Mouse (Mus musculus) mature B cell (primary cell): Measurements from ENCODE around the gene Aco2.

Source experiments
- in situ Hi-C: fragments of 300-500 bp; cut with MboI; formaldehyde crosslinking; loops from 2 replicates; pipeline ENCODE4 v1.14.3; 2019

The Aco2 gene

DNA sequence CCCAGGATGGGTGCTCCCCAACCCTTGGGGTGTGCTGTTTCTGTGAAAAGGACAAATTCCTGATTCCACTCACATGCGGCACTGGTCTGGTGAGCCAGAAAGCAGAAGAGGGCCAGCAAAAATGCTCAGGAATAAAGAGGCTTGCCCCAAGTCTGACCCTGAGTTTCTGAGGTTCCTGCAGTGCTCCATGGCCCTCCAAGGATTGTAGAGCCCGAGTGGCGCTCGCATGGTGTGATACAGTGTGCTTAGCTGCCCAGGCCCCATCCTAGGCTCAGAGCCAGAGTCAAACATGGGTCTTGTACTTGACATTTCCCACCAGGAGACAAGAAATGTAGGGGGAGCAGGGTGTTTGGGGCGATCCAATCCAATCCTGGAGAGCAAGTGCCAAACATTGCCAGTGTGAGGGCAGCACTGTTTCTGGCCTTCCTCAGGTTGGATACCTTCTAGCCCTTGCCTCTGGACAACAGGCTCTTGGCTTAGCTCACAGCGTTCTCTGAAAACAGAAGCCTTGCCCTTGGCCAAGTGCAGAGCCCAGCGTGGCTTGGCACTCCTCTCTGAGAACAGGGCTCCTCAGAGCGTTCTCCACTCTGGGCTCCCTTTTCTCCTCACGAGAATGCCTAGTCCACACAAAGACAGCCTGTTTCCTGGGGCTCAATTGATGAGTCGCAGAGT lies 48.6 kb downstream of the Aco2 start:
- in situ Hi-C loops = no loop called here

DNA sequence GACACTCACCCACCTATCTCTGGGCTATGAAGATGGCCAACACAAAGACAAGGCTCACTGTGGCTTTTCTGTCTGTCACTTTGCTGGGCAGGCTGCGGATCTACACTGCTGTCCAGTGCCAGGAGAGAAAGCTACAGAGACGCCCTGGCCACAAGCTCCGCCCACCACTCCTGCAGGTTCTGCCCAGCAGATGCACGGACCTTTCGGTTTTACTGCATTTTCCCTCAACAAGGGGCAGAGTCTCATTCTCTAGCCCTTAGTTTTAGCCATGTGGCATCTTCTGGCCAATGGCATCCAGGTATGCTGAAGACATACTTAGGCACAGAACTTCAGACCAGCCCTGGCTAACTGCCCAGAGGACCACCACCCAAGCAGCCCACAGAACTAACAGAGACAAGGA lies 49.1 kb downstream of the Aco2 start:
- in situ Hi-C loops = no loop called here

DNA sequence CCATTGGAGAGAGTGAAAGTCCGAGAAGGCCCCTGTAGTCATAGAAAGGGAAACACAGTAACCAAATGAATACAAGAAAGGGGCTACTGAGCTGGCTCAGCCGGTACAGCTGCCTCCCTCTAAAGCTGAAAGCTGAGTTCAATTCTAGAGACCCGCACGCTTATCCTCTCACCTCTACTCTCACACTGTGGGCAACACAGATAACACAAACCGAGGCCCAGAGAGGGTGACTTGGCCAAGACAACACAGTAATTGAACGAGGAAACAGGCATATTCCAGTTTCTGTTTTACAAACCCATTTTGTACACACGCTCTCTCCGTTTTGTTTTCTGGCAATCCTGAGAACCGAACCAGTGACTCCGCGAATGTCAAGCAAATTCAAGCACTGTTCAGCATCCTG lies 52.8 kb downstream of the Aco2 start:
- in situ Hi-C loops = no loop called here

DNA sequence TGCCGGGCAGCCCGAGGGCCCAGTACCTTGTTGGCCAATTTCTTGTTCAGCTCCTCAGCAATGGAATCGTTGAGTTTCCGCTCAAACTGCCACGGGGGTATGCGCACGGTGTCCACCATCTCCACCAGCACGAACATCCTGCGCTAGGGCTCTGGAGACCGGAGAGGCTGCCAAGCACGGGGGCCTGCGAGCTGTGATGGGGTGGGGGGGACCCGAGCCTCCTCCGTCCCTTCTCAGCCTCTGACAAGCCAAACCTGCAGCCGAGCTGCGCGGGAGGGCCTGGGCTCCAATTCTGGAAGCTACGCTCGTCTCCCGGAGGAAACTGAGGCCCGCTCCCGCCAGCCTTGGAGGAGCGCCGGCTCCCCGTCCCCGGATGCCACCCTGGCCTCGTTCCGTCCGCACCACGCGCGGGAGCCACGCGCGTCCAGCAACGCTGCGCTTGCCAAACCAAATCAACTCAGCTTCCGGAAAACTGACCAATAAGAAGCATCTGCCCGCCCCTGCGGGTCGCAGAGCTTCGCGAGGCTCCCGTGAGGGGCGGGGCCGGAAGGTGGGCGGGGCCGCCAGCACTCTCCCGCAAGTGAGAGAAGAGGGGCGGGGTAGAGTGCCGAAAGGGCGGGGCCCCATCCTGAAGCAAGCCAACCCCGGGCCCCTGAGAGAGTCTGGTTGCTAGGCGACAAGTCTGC lies 53.8 kb downstream of the Aco2 start, which contains the start of gene Polr3h:
Polr3h (minus strand) TSS at position 481 of the 686 bp plus-strand sequence.
- in situ Hi-C loops = no loop called here

DNA sequence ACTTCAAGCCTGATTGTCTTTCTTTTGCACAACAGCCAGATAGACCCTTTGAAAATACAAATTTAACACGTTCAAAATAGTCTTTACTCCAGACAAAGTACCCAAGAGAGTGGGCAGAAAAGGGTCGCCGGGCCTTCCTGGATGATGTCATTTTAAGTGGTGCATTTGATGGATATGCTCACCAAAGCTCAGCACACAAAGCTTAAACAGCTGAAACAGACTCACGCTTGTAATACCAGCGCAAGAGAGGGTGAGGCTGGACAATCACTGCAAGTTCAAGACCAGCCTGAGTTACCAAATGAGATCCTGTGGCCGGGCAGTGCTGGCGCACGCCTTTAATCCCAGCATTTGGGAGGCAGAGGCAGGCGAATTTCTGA lies 54.3 kb downstream of the Aco2 start:
- in situ Hi-C loops = no loop called here

DNA sequence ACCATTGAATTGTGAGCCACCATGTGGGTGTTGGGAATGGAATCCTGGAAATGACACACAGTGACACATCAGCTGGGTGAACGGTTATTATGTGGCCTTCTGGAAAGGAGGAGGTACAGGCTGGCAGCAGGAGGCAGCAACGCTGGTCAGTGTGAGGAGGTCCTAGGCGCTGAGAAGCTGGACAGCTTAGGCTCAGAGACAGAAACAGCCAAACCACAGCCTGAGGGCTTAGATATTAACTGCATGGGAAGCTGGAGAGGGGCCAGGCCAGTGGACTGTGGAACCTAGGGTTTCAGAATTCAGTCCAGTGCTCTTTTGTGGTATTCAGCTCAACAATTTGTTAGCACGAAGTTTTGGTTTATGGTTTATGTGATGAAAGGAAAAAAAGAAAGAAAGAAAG lies 55.6 kb downstream of the Aco2 start:
- in situ Hi-C loops = no loop called here

DNA sequence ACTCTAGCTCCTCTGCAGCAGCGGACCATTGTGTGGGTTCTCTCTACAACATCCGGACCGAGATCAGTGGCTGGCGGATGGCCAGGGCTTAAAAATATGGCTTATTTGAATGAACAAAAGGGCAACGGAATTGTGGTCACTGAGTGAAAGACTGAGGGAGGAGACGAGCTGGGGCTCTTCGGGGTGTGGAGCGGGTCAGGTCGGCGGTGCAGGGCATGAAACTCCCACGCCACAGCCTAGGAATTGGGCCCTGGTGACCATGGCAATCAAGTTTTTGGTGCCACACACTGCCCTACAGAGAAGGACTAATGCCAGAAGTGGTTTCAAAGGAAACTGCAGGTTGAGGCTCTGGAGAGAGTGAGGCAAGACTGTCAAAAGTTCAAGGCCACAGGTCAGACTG lies 56.2 kb downstream of the Aco2 start:
- in situ Hi-C loops = no loop called here

DNA sequence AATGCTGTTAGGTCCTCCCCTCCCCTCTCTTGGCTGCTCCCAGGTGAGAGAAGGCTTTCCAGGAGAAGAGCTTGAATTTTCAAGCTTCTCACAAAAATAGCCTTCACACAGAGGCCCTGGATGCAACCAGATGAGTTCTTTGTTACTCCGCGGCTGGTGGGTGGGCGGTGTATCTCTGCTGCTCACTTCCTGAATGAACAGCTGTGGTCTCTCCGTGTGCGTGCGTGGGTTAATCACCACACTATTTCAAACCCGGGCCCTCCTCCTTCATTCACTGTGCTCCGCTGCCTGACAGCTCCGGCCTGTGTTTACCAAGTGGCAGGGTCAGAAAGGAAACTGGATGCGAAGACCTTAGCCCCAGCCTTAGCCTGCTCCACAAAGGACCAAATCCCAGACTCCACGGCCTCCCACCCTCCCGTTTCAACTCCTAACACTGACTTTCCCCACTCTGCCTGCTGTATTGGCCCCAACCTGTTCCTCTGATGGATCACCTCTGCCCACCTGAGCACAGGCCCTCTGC lies 60.9 kb downstream of the Aco2 start:
- in situ Hi-C loops = no loop called here

DNA sequence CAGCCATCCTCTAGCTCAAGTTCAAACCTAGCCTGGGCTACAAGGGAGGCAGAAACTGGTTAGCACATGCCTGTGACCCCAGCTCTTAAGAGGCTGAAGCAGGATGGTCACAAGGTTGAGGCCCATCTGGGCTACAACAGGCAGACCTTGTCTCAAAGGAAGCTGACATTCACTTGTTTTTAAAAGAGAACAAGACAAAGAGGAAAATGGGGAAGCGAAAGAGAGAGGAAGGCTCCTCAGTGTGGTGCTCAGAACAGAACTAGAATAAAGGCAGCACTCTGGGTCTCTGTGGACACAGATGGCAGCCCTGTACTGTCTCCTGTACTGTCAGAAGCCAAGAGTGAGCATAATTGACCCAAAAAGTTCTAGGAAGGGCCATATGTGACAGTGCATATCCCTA lies 61.9 kb downstream of the Aco2 start:
- in situ Hi-C loops = no loop called here

DNA sequence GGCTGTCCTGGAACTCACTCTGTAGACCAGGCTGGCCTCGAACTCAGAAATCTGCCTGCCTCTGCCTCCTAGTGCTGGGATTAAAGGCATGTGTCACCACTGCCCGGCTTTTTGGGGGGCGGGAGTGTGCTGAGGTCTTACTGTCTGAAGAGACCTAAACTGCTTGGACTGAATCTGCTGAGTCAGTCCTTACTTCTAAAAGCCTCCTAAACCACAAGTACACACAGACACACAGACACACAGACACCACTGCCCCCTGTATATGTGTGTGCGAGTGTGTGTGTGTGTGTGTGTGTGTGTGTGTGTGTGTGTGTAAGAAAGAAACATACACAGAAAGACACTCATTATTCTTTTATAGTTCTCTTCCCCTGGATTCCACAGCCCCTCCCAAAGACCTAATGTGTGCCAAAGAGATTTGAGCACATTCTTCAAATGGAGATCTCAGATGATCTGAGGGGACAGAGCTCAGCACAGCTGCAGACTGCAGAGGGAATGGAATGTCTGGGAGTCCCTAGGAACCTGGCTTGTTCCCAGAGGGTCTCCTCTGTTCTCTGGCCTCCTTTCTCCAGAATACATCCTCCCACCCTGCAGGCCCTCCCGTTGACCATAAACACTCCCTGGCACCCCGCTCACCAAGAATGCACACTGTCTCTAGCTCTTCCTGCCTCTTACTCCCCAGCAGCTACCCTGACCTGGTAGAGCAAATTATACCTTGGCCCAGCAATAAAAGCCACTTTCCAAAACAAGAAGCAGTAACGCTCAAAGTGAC lies 63.9 kb downstream of the Aco2 start:
- in situ Hi-C loops = no loop called here

DNA sequence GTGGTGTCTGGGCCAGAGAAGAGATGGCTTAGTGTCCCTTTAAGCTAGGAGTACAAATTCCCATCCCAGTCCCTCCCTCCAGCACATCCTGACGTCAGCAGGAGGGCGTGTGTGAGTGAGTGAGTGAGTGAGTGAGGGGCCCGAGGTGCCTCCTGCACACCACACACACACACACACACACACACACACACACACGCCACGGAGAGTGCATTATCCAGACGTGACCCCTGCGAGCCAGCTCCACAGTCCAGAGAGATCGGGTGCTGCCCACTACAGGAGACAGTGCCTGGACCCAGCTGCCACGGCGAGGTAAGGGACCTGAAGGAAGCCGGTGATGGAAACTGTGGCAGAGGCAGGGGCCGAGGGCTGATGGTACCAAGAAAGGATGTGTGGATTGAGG lies 64.6 kb downstream of the Aco2 start, which contains the start of gene Csdc2:
Csdc2 (plus strand) TSS at position 81 of the 400 bp plus-strand sequence.
- in situ Hi-C loops = no loop called here

DNA sequence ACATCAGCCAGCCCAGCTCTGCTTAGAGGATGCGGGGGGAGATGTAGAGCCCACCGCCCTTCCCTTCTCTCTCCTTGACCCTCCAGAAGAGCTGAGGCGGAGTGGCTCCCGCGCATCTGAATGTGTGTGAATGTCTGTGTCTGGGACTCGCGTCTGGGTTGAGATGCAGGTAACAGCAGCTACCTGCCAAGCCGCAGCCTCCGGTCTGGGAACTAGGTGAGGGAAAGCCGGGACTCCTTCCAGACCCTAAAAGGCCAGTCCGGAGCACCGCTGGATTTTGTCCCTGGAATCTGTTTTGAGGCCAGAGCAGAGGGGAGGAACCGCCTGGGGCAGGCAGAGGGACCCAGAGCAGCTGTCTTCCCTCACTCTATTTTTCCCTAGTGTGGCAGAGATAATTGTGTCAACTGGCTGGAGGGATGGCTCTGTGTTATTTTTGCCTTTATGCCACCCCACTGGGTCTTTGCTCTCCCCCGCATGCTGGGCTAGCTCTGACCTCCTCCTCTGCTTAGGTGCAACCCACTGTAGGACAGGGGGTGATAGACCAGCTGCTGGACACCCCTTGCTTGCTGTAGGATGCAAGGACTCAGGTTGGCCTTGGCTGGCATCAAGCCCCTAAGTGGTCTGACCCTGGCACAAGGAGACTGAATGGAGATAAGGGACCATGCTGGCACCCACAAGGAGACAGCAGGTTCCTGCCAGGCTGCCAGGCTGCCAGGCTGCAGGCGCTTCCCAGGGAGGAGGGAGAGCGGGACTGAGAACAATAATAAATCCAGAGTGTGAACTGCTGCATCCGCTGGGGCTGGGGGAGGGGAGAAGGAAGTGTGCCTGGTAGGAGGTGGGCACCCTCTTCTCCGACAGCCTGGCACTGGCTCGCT lies 65.2 kb downstream of the Aco2 start:
- in situ Hi-C loops = no loop called here

DNA sequence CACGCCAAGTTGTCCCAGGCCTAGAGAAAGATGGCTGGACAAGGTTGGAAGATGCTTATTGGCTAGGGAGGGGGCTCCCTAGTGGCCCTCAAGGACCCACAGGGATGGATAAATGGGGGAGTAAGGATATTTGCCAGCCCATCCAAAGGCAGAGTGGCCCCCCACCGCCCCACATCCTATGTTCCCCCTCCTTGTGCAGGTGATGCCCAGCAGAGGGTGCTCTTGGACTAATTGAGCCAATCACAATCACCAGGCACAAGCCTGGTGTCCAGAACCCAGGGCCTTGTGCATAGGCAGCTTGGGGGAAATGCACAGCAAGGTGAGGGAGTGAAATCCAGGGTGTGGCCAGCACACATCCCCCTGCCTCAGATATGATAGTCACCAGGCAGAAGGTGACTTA lies 66.1 kb downstream of the Aco2 start:
- in situ Hi-C loops = no loop called here

DNA sequence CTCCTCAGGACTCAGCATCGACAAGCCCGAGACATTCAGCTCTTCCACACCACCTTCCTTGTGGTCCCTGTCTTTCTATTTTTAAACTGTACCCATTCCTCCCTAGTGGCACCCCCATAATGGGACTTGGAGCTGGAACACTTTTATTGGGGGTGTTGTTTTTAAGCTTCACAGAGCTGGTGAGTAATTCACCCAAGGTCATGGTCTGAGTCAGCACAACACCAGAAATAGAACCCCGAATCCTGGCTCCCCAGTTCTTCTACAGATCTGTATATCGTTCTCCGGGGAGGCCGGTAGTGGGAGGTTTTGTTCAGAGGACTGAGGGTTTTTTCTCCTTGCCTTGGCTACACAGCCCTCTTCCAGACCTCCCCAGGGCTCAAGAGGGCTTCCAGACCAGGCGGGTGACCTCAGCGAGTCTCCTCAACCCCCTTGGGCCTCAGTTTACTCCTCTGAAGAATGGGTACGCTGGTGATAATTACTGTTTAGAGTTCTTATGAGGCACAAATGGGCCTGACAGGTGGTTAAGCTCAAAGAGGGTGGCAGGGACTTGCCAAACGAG lies 67.1 kb downstream of the Aco2 start:
- in situ Hi-C loops = no loop called here

DNA sequence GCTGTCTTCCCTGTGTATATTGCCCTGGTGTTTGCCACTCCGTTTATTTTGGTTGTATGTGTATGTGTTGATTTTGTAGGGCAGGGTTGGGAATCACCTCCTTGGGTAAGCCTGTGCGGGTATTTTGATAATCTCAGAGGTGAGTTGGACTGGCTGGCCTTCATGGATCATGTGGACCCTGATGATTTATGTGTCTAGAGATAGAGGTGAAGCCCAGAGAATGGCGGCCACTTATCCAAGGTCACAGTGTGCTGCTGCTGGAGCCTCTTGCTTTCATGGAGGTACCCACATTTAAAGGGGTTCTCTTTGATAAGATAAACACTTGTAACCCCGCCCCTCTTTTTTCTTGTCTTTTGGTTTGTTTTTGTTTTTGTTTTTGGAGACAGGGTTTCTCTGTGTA lies 67.7 kb downstream of the Aco2 start:
- in situ Hi-C loops = no loop called here

DNA sequence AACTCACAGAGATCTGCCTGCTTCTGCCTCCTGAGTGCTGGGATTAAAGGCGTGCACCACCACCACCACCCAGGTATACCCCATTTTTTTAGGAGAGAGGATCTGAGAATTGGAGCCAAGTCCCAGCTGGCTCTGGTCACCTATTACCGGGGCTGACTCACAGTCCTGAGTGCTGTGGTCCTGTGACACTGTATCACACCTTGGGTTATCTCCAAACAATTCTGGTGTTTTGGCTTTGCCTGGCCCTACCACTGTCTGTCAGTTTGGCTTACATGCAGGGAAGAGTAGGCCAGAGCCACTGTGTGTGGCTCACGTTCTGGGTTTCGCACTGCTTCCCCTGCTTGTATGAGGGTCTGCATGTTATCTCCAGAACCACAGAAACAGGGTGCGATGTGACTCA lies 68.1 kb downstream of the Aco2 start:
- in situ Hi-C loops = no loop called here

DNA sequence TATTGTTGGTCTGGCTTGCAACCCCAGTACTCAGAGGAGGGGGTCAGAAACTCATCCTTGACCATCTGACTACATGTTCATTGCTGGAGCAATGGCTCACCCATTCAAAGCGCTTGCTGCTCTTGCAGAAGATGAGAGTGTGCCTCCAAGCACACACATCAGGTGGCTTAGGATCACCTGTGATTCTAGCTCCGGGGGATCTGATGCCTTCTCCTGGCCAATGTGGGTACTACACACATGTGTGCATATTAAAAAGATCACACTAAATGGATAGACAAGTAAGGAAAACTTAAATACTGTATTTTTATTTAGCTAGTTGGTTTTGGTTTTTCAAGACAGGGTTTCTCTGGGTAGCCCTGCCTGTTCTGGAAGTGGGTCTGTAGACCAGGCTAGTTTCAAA lies 68.9 kb downstream of the Aco2 start:
- in situ Hi-C loops = no loop called here

DNA sequence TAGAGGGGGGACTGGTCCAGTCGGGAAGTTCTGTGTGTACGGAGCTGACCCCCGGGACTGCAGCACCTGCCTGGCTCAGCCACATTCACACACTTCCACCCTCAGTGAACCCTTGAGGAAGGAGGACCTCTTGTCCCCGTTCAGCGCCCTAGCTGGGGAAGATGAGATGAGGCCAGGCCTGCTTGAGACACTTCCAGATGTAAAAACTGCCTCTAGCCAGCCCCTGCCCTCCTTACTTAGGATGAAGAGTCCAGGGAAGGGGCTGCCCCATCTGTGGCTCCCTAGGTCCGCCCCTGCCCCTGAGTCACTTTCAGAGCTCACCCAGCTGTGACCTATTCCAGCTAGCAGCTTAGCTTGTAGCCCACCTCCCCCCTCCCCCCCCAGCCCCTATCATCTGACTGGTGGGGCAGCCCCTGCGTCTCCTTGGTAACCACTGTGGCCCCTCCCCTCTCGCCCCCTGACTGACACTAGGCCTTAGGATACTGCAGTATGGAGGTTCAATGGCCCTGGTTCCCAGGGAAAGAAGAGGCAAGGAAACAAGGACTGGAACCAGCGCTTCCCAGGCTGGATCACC lies 71.2 kb downstream of the Aco2 start:
- in situ Hi-C loops = no loop called here

DNA sequence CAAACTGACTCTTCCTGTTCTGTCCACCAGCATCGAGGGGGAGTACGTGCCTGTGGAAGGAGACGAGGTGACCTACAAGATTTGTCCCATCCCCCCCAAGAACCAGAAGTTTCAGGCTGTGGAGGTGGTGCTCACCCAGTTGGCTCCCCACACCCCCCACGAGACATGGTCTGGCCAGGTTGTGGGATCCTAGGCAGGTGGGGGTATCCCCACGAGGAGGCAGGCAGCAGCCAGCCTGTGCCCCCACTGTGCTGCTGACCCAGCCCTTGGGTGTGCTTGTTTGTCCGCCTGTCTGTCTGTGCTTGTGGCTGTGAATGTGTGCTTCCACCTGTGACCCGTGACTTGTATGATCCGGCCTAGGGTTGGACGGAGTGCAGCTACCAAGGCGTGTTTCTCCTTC lies 77.0 kb downstream of the Aco2 start:
- in situ Hi-C loops = no loop called here

DNA sequence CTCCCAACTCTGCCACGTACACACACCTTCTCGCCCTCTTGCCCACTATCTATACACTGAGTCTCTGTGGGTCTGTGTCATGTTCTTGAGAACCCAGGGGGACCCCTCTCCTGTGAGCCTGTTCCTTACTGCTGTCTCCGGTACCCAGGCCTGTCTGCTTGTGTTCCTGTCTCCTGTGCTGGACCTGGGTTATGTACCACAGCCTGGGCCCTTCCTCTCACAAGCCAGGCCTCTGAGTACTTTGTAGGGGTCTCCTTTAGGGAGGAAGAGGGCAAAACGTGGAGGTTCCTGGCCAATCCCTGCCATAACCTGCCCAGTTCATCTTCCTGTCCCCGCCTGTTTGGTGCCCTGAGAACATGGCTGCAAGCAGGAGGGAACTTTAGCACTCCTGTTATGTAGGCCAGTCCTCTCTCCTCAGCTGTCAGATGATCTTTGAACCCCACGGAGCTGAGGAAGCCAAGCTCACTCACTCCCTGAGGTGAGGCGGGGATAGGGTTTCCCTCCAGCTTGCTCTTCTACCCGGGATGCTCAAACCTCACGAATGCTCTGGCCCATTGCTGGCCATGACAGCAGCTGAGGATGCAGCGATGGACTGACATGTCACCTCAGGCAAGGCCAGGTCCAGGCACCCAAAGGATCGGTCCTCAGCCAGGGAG lies 77.5 kb downstream of the Aco2 start:
- in situ Hi-C loops = no loop called here

DNA sequence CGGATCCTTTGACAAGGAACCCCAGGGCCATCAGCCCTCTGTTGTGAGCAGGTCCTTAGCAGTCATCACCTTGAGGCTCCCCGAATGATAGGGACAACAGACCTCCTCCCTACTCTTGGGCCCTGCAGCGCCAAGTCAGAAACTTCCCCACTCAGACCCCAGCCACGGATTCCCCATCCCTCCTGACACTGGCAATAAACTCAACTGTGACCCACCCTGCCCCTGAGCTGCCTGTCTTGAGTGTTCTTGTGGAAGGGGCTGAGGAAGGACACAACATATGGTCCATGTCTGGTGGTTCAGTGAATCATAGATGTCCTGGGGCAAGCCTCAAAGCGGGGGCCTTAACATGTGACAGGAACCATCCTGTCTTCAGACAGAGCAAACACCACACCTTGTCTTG lies 78.6 kb downstream of the Aco2 start:
- in situ Hi-C loops = no loop called here
